24 mouse cellular contexts compared by ENCODE assay signal in genomic region chr2:121896825-121897224, GRCm38 (mm10). TPM values are rescaled to one million over a fixed set of nuclear protein-coding genes. Genes with fewer than 3 reads are reported as not detected.
A peak's percentile ranks its signal among the peaks of the same experiment; 100 is the strongest.
DNase-seq lines count a peak whose midpoint lies in the region; ATAC-seq and TF ChIP-seq lines count a peak whose summit lies in the region.
"Had no signal": no experiment of that assay in that cellular context is flagged by ENCODE, and none has a peak within 500 bp of the region (broad histone marks: within the 10 kb centered on the region; RNA-seq: fewer than 3 reads in every experiment).

No protein-coding gene starts in this region.

- no peak for TF ChIP-seq EP300 in ES-Bruce4 (IDR thresholded peaks at IDR 0.05; ENCODE audit: insufficient read depth, low read depth, low read length)

- DNase-seq in left cerebral cortex, postnatal 14 days (ENCODE audit: low spot score in 2 of 2): no peak
- DNase-seq in embryo, embryonic 10.5 days (ENCODE audit: low spot score): no peak
- DNase-seq: adrenal gland, adult 2 months; adrenal gland, adult 8-10 months; adrenal gland, postnatal 10 days; adrenal gland, postnatal 14 days; adrenal gland, postnatal 25 days; adrenal gland, postnatal 36 days; B cell, adult 2 months; cerebellum, adult 11 months; cerebellum, adult 11-12 months; cerebellum, adult 18-20 months; cerebellum, adult 2 months had no signal

- H3K9ac ChIP-seq in intestine, embryonic 15.5 days: no peak overlapping the region
- no peak overlapping the region for H3K9ac ChIP-seq in intestine, postnatal 0 days (ENCODE audit: low read depth, low read length)
- H3K9ac ChIP-seq in ES-Bruce4 (ENCODE audit: low read depth, poor library complexity, severe bottlenecking): no peak overlapping the region
- H3K9ac ChIP-seq in intestine, embryonic 16.5 days (ENCODE audit: low read depth, low read length): no peak overlapping the region

- H3K9me3 ChIP-seq in intestine, embryonic 15.5 days: no peaks in the 10 kb centered on the region
- no peaks in the 10 kb centered on the region for H3K9me3 ChIP-seq in intestine, postnatal 0 days (ENCODE audit: control insufficient read depth)
- peaks cover 29% of the 10 kb centered on the region for H3K9me3 ChIP-seq in ES-Bruce4 (replicated peaks; ENCODE audit: control insufficient read depth, insufficient read depth, low read length, poor library complexity, severe bottlenecking)
- no peaks in the 10 kb centered on the region for H3K9me3 ChIP-seq in intestine, embryonic 16.5 days (ENCODE audit: control insufficient read depth, low read length)
- H3K9me3 ChIP-seq: G1E had no signal

- peak; percentile 62 for ATAC-seq in intestine, embryonic 15.5 days
- no peak for ATAC-seq in intestine, postnatal 0 days
- peak; percentile 79 for ATAC-seq in intestine, embryonic 16.5 days
- ATAC-seq: activated CD4-positive, CD25-positive, alpha-beta regulatory T cell, adult 4 months; CD4-positive, CD25-positive, alpha-beta regulatory T cell, adult 4 months; Patski had no signal

- TF ChIP-seq CTCF in intestine, postnatal 0 days (IDR thresholded peaks at IDR 0.05; ENCODE audit: low read depth): no peak
- TF ChIP-seq CTCF in ES-Bruce4 (IDR thresholded peaks at IDR 0.05; ENCODE audit: low read depth, low read length): no peak

- no peak overlapping the region for H3K4me2 ChIP-seq in intestine, embryonic 15.5 days (replicated peaks)
- H3K4me2 ChIP-seq in intestine, postnatal 0 days (replicated peaks; ENCODE audit: low read depth): no peak overlapping the region
- no peak overlapping the region for H3K4me2 ChIP-seq in intestine, embryonic 16.5 days (ENCODE audit: low read depth, low read length)

- WGBS in intestine, embryonic 15.5 days: 65% methylated on average over 1 of the region's 1 CpGs
- WGBS in intestine, postnatal 0 days: 26% methylated on average over 1 of the region's 1 CpGs
- 63% methylated on average over 1 of the region's 1 CpGs for WGBS in intestine, embryonic 16.5 days

- H3K27ac ChIP-seq in intestine, embryonic 15.5 days: no peak overlapping the region
- H3K27ac ChIP-seq in intestine, postnatal 0 days (ENCODE audit: low read depth, low read length): no peak overlapping the region
- H3K27ac ChIP-seq in ES-Bruce4 (ENCODE audit: insufficient read depth, low read length): peak overlapping the region; percentile 44
- H3K27ac ChIP-seq in intestine, embryonic 16.5 days (ENCODE audit: low read length): peak overlapping the region; percentile 41

- H3K4me1 ChIP-seq in intestine, embryonic 15.5 days (replicated peaks): no peaks in the 10 kb centered on the region
- no peaks in the 10 kb centered on the region for H3K4me1 ChIP-seq in intestine, postnatal 0 days (replicated peaks; ENCODE audit: control insufficient read depth, insufficient read depth, low read length)
- no peaks in the 10 kb centered on the region for H3K4me1 ChIP-seq in ES-Bruce4 (ENCODE audit: control insufficient read depth, insufficient read depth, low read length)
- H3K4me1 ChIP-seq in intestine, embryonic 16.5 days (ENCODE audit: control insufficient read depth, insufficient read depth, low read length): no peaks in the 10 kb centered on the region

- no peak for TF ChIP-seq POLR2A in ES-Bruce4 (IDR thresholded peaks at IDR 0.05; ENCODE audit: insufficient read depth, low read length)

- no peaks in the 10 kb centered on the region for H3K36me3 ChIP-seq in intestine, embryonic 15.5 days
- no peaks in the 10 kb centered on the region for H3K36me3 ChIP-seq in intestine, postnatal 0 days (ENCODE audit: control insufficient read depth, insufficient read depth)
- H3K36me3 ChIP-seq in ES-Bruce4 (ENCODE audit: control insufficient read depth, insufficient read depth, low read length, poor library complexity, severe bottlenecking): no peaks in the 10 kb centered on the region; the same call in 1 of the 2 replicates
- no peaks in the 10 kb centered on the region for H3K36me3 ChIP-seq in intestine, embryonic 16.5 days (ENCODE audit: control insufficient read depth, insufficient read depth, low read length)

- H3K4me3 ChIP-seq in intestine, embryonic 15.5 days (replicated peaks): no peak overlapping the region
- H3K4me3 ChIP-seq in intestine, postnatal 0 days (ENCODE audit: low read depth, low read length): no peak overlapping the region
- H3K4me3 ChIP-seq in ES-Bruce4 (ENCODE audit: low read depth, low read length): no peak overlapping the region
- H3K4me3 ChIP-seq in intestine, embryonic 16.5 days (ENCODE audit: low read length): no peak overlapping the region

- intact Hi-C loops in left cerebral cortex, postnatal 14 days (cut with DNase I): no loop called here

- H3K27me3 ChIP-seq in intestine, embryonic 15.5 days (replicated peaks): no peaks in the 10 kb centered on the region
- no peaks in the 10 kb centered on the region for H3K27me3 ChIP-seq in intestine, postnatal 0 days (replicated peaks; ENCODE audit: control insufficient read depth, insufficient read depth, low read length)
- no peaks in the 10 kb centered on the region for H3K27me3 ChIP-seq in ES-Bruce4 (ENCODE audit: control insufficient read depth, insufficient read depth, low read length, poor library complexity, severe bottlenecking)
- no peaks in the 10 kb centered on the region for H3K27me3 ChIP-seq in intestine, embryonic 16.5 days (replicated peaks; ENCODE audit: control insufficient read depth, insufficient read depth, low read length)
- H3K27me3 ChIP-seq: CH12.LX, Patski had no signal

RNA-seq across cellular contexts. Expression of gene Casc4, which starts 30.1 kb away (rescaled TPM):
- 16.3 and 19.6 TPM in 2 replicates for polyA plus RNA-seq in intestine, embryonic 15.5 days (2015; fragmentation: Nextera tagmentation; extraction: Ambion mirVana)
- polyA plus RNA-seq in intestine, postnatal 0 days (2015; fragmentation: Nextera tagmentation; extraction: Ambion mirVana): 12.5 and 14.5 TPM in 2 replicates
- polyA plus RNA-seq in ES-Bruce4 (2011; ENCODE audit: insufficient read depth, insufficient read length, low read depth, missing spikeins): 76.2 and 77.6 TPM in 2 replicates
- 11.6 and 13.0 TPM in 2 replicates for polyA plus RNA-seq in intestine, embryonic 16.5 days (2015; fragmentation: Nextera tagmentation; extraction: Ambion mirVana)
- total RNA-seq in left cerebral cortex, postnatal 14 days (2021): 100 to 1,000 TPM; 122 to 123 TPM

RNA-seq across cellular contexts. Expression of gene Ctdspl2, which starts 59.0 kb away (rescaled TPM):
- polyA plus RNA-seq in intestine, embryonic 15.5 days (2015; fragmentation: Nextera tagmentation; extraction: Ambion mirVana): 36.3 and 46.8 TPM in 2 replicates
- polyA plus RNA-seq in intestine, postnatal 0 days (2015; fragmentation: Nextera tagmentation; extraction: Ambion mirVana): 16.8 and 19.0 TPM in 2 replicates
- 73.4 and 74.4 TPM in 2 replicates for polyA plus RNA-seq in ES-Bruce4 (2011; ENCODE audit: insufficient read depth, insufficient read length, low read depth, missing spikeins)
- polyA plus RNA-seq in intestine, embryonic 16.5 days (2015; fragmentation: Nextera tagmentation; extraction: Ambion mirVana): 31.8 and 34.9 TPM in 2 replicates
- 10 to 100 TPM; 29.3 to 36.2 TPM for total RNA-seq in left cerebral cortex, postnatal 14 days (2021)

RNA-seq across cellular contexts. Expression of gene Mageb3, which starts 59.1 kb away (rescaled TPM):
- 0.11 TPM in 2 replicates for polyA plus RNA-seq in intestine, embryonic 15.5 days (2015; fragmentation: Nextera tagmentation; extraction: Ambion mirVana)
- 0.07 TPM in 1 of 2 replicates, not detected in the other for polyA plus RNA-seq in intestine, postnatal 0 days (2015; fragmentation: Nextera tagmentation; extraction: Ambion mirVana)
- not detected in 2 replicates for polyA plus RNA-seq in ES-Bruce4 (2011; ENCODE audit: insufficient read depth, insufficient read length, low read depth, missing spikeins)
- 0.09 and 0.16 TPM in 2 replicates for polyA plus RNA-seq in intestine, embryonic 16.5 days (2015; fragmentation: Nextera tagmentation; extraction: Ambion mirVana)
- total RNA-seq in left cerebral cortex, postnatal 14 days (2021): under 1 TPM; 0.21 to 0.33 TPM
- total RNA-seq: adrenal gland, adult 18-20 months; adrenal gland, adult 2 months; adrenal gland, adult 8-10 months; adrenal gland, postnatal 10 days; adrenal gland, postnatal 14 days; adrenal gland, postnatal 25 days; adrenal gland, postnatal 36 days; CH12.LX; MEL had no signal
- polyA plus RNA-seq: activated CD4-positive, CD25-positive, alpha-beta regulatory T cell, adult 4 months; CD4-positive, CD25-positive, alpha-beta regulatory T cell, adult 4 months; G1E had no signal

Comparison
In these comparisons a context has a peak if more than half of its experiments do, and no peak if none do; other contexts are left out.
1. H3K27ac ChIP-seq: peak in ES-Bruce4 (single experiment) and intestine, embryonic 16.5 days (single experiment); none in intestine, embryonic 15.5 days (single experiment) and intestine, postnatal 0 days (single experiment).